ENCODE assay signal across 10 mouse cellular contexts in the genomic region with DNA sequence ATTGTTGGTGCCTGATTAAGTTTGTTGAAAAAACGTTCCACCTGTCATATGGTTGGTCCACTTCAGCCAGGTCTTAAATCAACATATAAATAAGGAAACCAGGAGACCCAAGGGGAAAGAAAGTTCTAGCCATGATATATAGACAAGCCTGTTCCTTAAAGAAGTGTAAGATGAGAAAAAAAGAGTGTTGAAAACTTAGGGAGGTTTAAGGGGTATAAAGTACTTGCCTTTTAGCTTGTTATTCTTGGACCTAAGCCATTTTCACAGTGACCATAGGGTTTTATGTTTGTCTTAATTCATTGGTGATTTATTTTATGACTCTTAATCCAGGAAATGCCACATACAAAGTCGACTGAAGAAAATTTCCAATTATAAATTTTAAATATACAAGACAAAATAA.
"Had no signal": no experiment of that assay in that cellular context is flagged by ENCODE, and none has a peak within 500 bp of the region (broad histone marks: within the 10 kb centered on the region; RNA-seq: fewer than 3 reads in every experiment).

No protein-coding gene starts in this region.

- H3K9me3 ChIP-seq: liver, embryonic 12.5 days; lung, embryonic 15.5 days; midbrain, embryonic 12.5 days had no signal

- H3K9ac ChIP-seq: liver, embryonic 12.5 days; lung, embryonic 15.5 days; midbrain, embryonic 12.5 days had no signal

- H3K27ac ChIP-seq: hindbrain, postnatal 0 days; liver, embryonic 12.5 days; lung, embryonic 15.5 days; midbrain, embryonic 12.5 days had no signal

- H3K4me2 ChIP-seq: liver, embryonic 12.5 days; lung, embryonic 15.5 days; midbrain, embryonic 12.5 days had no signal

- H3K4me3 ChIP-seq: liver, embryonic 12.5 days; lung, embryonic 15.5 days; midbrain, embryonic 12.5 days had no signal

- H3K4me1 ChIP-seq: liver, embryonic 12.5 days; lung, embryonic 15.5 days; midbrain, embryonic 12.5 days had no signal

- H3K27me3 ChIP-seq: liver, embryonic 12.5 days; lung, embryonic 15.5 days; midbrain, embryonic 12.5 days had no signal

- ATAC-seq: hindbrain, postnatal 0 days; intestine, embryonic 16.5 days; liver, embryonic 12.5 days had no signal

- DNase-seq: kidney, adult 9 months; left cerebral cortex, postnatal 4 days; right cerebral cortex, adult 18-20 months; right cerebral cortex, postnatal 25 days; thymus, postnatal 36 days had no signal

- H3K36me3 ChIP-seq: liver, embryonic 12.5 days; lung, embryonic 15.5 days; midbrain, embryonic 12.5 days had no signal
